Mouse (Mus musculus) forebrain, embryonic 12.5 days (tissue): Measurements from ENCODE around the gene Abcg1. TPM values are rescaled to one million over a fixed set of nuclear protein-coding genes. Genes with fewer than 3 reads are reported as not detected.

Source experiments
- ATAC-seq: fragments of 200-750 bp; cut with Nextera tagmentation; 2 replicates; pipeline ENCODE4 v1.8.0; 2017; ENCODE audit warnings: moderate TSS enrichment; ENCODE audit not compliant: low FRiP score
- H3K27ac ChIP-seq: fragments of 300-500 bp; sonication (generic); 2 replicates; pipeline ENCODE4 v1.5.1; 2016; ENCODE audit warnings: mild to moderate bottlenecking
- H3K27me3 ChIP-seq: fragments of 300-500 bp; sonication (generic); 2 replicates; pipeline ENCODE4 v1.6.1; 2016; ENCODE audit warnings: mild to moderate bottlenecking
- H3K36me3 ChIP-seq: fragments of 300-500 bp; sonication (generic); replicated peaks from 2 replicates; pipeline ENCODE4 v1.6.1; 2016; ENCODE audit warnings: mild to moderate bottlenecking
- H3K4me1 ChIP-seq: fragments of 300-500 bp; sonication (generic); 2 replicates; pipeline ENCODE4 v1.6.1; 2016
- H3K4me2 ChIP-seq: fragments of 300-500 bp; sonication (generic); 2 replicates; pipeline ENCODE4 v1.6.1; 2016; ENCODE audit warnings: mild to moderate bottlenecking, moderate library complexity
- H3K4me3 ChIP-seq: fragments of 300-500 bp; sonication (generic); replicated peaks from 2 replicates; pipeline ENCODE4 v1.5.1; 2016; ENCODE audit warnings: mild to moderate bottlenecking
- H3K9ac ChIP-seq: fragments of 300-500 bp; sonication (generic); 2 replicates; pipeline ENCODE4 v1.6.1; 2016; ENCODE audit warnings: mild to moderate bottlenecking
- H3K9me3 ChIP-seq: fragments of 300-500 bp; sonication (generic); 2 replicates; pipeline ENCODE4 v1.6.1; 2016
- WGBS: fragments of 180-500 bp; shearing (Covaris S2); methylation state at CpG from one replicate; pipeline ENCODE4 v1.1.7; 2016; 5-methylcytosine and 5-hydroxymethylcytosine counted together
- polyA plus RNA-seq: library from polyadenylated mRNA; unstranded; fragments of >200 nt; fragmentation: Nextera tagmentation; extraction: Ambion mirVana; gene quantifications from 2 replicates; pipeline ENCODE4 v1.2.1, GENCODE M21; 2016

Abcg1 gene
- polyA plus RNA-seq, 1 experiment from 2014 or later = 16.2 TPM

GRCm38 (mm10) chr17:31121975-31122374 is 64.5 kb downstream of the Abcg1 start:
- no peak overlapping the region for H3K4me2 ChIP-seq
- H3K9ac ChIP-seq = no peak overlapping the region
- no peaks in the 10 kb centered on the region for H3K9me3 ChIP-seq
- H3K4me1 ChIP-seq = peaks cover 16% of the 10 kb centered on the region
- no peak overlapping the region for H3K27ac ChIP-seq
- no peak for ATAC-seq
- WGBS = 11% methylated on average over 8 of the region's 8 CpGs
- H3K4me3 ChIP-seq = no peak overlapping the region
- no peaks in the 10 kb centered on the region for H3K36me3 ChIP-seq
- no peaks in the 10 kb centered on the region for H3K27me3 ChIP-seq

- Histone ChIP-seq H3K9ac (no peak overlapping the region), H3K27ac (no peak overlapping the region), H3K4me2 (no peak overlapping the region), H3K9me3 (no peaks in the 10 kb centered on the region), H3K27me3 (no peaks in the 10 kb centered on the region), H3K4me3 (no peak overlapping the region), H3K4me1 (peaks cover 14% of the 10 kb centered on the region), H3K36me3 (no peaks in the 10 kb centered on the region)
- ATAC-seq = peak; percentile 46; the same call in 1 of the 2 replicates
- 50% methylated on average over 9 of the region's 9 CpGs for WGBS
Measured at GRCm38 (mm10) chr17:31125548-31126266, 68.2 kb downstream of the Abcg1 start.

DNA sequence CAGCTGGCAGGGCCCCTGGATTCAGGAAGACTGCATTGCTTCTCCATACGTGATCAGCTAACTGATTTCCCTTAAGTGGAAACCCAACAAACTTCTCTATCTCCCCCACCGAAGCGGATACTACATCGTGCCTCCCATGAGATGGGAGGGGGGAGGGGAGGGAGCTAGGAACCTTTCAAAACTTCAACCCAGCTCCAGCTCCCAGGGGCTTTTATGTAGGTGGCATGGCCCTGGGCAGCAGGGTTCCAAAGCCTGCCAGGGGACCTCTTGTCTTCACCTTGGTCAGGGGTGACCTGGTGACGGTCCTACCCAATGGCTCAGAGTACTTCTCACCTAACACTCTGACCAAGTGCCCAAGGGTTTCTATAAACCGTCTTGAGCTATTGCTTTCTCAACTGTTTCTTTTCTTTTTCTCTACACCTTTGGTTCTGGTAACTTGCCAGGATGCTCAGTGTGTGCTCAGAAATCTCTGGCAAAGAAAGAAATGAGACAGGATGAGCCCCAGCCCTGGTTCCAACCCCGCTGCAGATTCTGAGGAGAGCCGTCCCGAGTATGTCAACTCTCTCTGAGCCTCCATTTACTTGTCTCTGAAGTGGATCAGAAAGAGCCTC is 71.3 kb downstream of the Abcg1 start:
- WGBS = 87% methylated on average over 9 of the region's 9 CpGs
- no peaks in the 10 kb centered on the region for H3K27me3 ChIP-seq
- no peak overlapping the region for H3K4me3 ChIP-seq
- no peak for ATAC-seq
- peaks cover 14% of the 10 kb centered on the region for H3K4me1 ChIP-seq
- no peak overlapping the region for H3K9ac ChIP-seq
- no peak overlapping the region for H3K27ac ChIP-seq
- H3K36me3 ChIP-seq = no peaks in the 10 kb centered on the region
- H3K9me3 ChIP-seq = no peaks in the 10 kb centered on the region
- no peak overlapping the region for H3K4me2 ChIP-seq

GRCm38 (mm10) chr17:31129452-31129851 is 72.0 kb downstream of the Abcg1 start, which contains the start of gene Tff3:
Gene Tff3 (minus strand): TSS chr17:31129646.
- no peak within 1 kb of the TSS for H3K9ac ChIP-seq
- H3K36me3 ChIP-seq = no peaks in the 10 kb centered on the region
- H3K4me2 ChIP-seq = no peak within 1 kb of the TSS
- no peak within 1 kb of the TSS for H3K4me3 ChIP-seq
- 53% methylated on average over 2 of the region's 2 CpGs for WGBS
- ATAC-seq = no peak
- peaks cover 14% of the 10 kb centered on the region for H3K4me1 ChIP-seq
- no peak within 1 kb of the TSS for H3K27ac ChIP-seq
- H3K9me3 ChIP-seq = no peaks in the 10 kb centered on the region
- no peaks in the 10 kb centered on the region for H3K27me3 ChIP-seq

DNA sequence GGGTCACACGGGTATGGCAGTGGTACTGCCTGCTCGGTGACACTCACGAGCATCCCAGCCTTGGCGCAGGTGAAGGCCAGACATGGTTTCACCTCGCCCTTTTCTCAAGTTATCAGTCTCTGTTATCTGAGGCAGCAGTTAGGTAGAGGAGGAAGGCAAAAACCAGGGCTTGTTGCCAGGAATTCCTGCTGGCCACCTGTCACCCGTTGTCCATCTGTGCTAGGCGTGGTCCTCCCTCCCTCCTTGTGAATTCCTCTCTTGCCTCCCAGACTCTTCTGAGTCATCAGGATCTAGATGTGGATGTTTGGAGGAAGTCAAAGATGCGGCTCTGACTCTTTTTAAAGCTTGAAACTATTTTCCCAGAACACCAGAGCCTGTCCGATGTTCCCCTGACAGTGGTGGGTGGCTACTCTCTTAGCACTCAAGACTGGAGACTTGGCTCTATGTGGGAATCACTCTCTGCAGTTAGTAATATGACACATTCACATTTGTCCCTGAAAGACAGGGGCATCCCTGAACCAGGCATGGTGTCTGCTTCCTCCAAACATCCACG is 73.9 kb downstream of the Abcg1 start:
- H3K4me2 ChIP-seq = no peak overlapping the region
- 90% methylated on average over 10 of the region's 10 CpGs for WGBS
- H3K9me3 ChIP-seq = no peaks in the 10 kb centered on the region
- no peaks in the 10 kb centered on the region for H3K27me3 ChIP-seq
- no peaks in the 10 kb centered on the region for H3K36me3 ChIP-seq
- peaks cover 5% of the 10 kb centered on the region for H3K4me1 ChIP-seq
- no peak overlapping the region for H3K4me3 ChIP-seq
- ATAC-seq = no peak
- no peak overlapping the region for H3K9ac ChIP-seq
- no peak overlapping the region for H3K27ac ChIP-seq

DNA sequence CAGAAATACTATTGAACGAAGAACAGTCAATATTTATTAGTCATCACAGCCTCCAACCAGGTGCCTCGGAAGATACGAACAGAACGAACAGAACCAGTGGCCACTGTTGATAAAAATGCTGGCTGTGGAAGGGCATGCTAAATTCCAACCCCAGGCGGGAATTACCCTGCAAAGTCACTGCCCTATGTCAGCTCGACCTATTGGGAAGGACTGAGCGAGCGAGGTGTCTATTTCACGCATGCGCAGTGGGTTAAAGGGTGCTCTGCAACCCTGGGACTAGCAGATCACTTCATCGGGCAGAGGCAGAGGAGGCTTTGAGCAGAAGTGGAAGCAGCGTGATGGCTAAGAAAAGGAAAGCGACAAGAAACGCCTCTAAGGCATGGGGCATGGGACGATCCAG is 76.3 kb downstream of the Abcg1 start:
- no peak for ATAC-seq
- WGBS = 86% methylated on average over 15 of the region's 15 CpGs
- H3K27me3 ChIP-seq = no peaks in the 10 kb centered on the region

DNA sequence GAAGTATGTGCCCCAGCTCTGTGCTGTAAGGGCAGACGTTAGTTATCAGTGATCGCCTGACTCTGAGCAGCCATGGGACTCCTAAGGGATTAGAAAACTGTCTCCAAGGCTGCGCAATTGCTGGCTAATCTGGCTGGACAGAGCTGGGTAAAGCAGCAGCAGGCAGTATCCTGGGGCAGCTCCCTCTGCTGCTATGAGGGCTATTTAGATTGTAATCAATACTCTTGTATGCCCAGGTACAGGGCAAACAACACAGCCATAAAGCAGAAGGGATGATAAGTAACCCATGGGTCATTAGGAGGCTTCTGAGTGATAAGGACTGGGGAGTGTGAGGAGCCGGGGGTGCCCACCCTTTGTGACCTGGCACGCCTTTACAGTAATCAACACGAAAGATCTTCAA is 77.4 kb downstream of the Abcg1 start:
- no peak overlapping the region for H3K4me2 ChIP-seq
- no peaks in the 10 kb centered on the region for H3K36me3 ChIP-seq
- no peak overlapping the region for H3K27ac ChIP-seq
- H3K9me3 ChIP-seq = no peaks in the 10 kb centered on the region
- H3K4me1 ChIP-seq = no peaks in the 10 kb centered on the region; the same call in 1 of the 2 replicates
- WGBS = 80% methylated on average over 6 of the region's 6 CpGs
- ATAC-seq = no peak
- no peak overlapping the region for H3K9ac ChIP-seq
- H3K27me3 ChIP-seq = no peaks in the 10 kb centered on the region
- no peak overlapping the region for H3K4me3 ChIP-seq

More for the DNA sequence above, 76.3 kb downstream of the Abcg1 start:
- H3K4me3 ChIP-seq = no peak overlapping the region
- H3K4me2 ChIP-seq = no peak overlapping the region
- H3K4me1 ChIP-seq = peaks cover 5% of the 10 kb centered on the region
- H3K9me3 ChIP-seq = no peaks in the 10 kb centered on the region
- no peak overlapping the region for H3K9ac ChIP-seq
- no peaks in the 10 kb centered on the region for H3K36me3 ChIP-seq
- no peak overlapping the region for H3K27ac ChIP-seq

GRCm38 (mm10) chr17:31136291-31136690 is 78.8 kb downstream of the Abcg1 start:
- no peak overlapping the region for H3K4me3 ChIP-seq
- ATAC-seq = no peak

GRCm38 (mm10) chr17:31136821-31137220 is 79.3 kb downstream of the Abcg1 start:
- Histone ChIP-seq H3K4me2 (no peak overlapping the region), H3K4me3 (no peak overlapping the region), H3K4me1 (no peaks in the 10 kb centered on the region; the same call in 1 of the 2 replicates), H3K9ac (no peak overlapping the region), H3K27ac (no peak overlapping the region), H3K27me3 (no peaks in the 10 kb centered on the region), H3K36me3 (no peaks in the 10 kb centered on the region), H3K9me3 (no peaks in the 10 kb centered on the region)
- ATAC-seq = no peak
- WGBS = 81% methylated on average over 1 of the region's 1 CpGs

More at GRCm38 (mm10) chr17:31136291-31136690, 78.8 kb downstream of the Abcg1 start:
- H3K36me3 ChIP-seq = no peaks in the 10 kb centered on the region
- no peak overlapping the region for H3K4me2 ChIP-seq
- H3K4me1 ChIP-seq = no peaks in the 10 kb centered on the region; the same call in 1 of the 2 replicates
- H3K9ac ChIP-seq = no peak overlapping the region
- 68% methylated on average over 3 of the region's 3 CpGs for WGBS
- H3K27me3 ChIP-seq = no peaks in the 10 kb centered on the region
- no peak overlapping the region for H3K27ac ChIP-seq
- H3K9me3 ChIP-seq = no peaks in the 10 kb centered on the region

- H3K4me1 ChIP-seq = no peaks in the 10 kb centered on the region; the same call in 1 of the 2 replicates
- H3K9ac ChIP-seq = no peak overlapping the region
- no peak overlapping the region for H3K4me3 ChIP-seq
- no peak for ATAC-seq
- 21% methylated on average over 5 of the region's 5 CpGs for WGBS
- H3K27ac ChIP-seq = no peak overlapping the region
- H3K36me3 ChIP-seq = no peaks in the 10 kb centered on the region
- no peak overlapping the region for H3K4me2 ChIP-seq
- no peaks in the 10 kb centered on the region for H3K27me3 ChIP-seq
- H3K9me3 ChIP-seq = no peaks in the 10 kb centered on the region
Measured at GRCm38 (mm10) chr17:31138398-31138797, 80.9 kb downstream of the Abcg1 start.

DNA sequence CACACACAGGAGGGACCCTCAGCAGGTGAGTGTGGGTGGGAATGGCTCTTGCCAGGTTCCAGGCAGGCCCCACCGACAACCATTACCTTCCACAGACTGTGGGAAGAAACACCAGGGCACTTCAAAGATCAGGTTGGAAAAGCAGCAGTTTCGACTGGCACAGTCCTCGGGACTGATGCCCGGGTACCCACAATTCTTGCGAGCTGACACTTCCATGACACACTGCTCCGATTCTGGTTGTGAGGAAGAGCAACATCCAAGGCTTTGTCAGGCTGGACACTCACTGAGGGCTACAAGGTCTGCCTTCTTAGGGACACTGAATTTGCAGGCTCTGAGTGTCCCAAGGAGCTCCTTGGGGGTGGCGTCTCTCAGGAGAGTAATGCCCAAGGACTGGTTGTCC is 84.6 kb downstream of the Abcg1 start:
- Histone ChIP-seq H3K4me3 (no peak overlapping the region), H3K4me2 (no peak overlapping the region), H3K9me3 (no peaks in the 10 kb centered on the region), H3K9ac (no peak overlapping the region), H3K36me3 (no peaks in the 10 kb centered on the region), H3K4me1 (no peaks in the 10 kb centered on the region; the same call in 1 of the 2 replicates), H3K27me3 (no peaks in the 10 kb centered on the region), H3K27ac (no peak overlapping the region)
- ATAC-seq = no peak
- 95% methylated on average over 7 of the region's 7 CpGs for WGBS

DNA sequence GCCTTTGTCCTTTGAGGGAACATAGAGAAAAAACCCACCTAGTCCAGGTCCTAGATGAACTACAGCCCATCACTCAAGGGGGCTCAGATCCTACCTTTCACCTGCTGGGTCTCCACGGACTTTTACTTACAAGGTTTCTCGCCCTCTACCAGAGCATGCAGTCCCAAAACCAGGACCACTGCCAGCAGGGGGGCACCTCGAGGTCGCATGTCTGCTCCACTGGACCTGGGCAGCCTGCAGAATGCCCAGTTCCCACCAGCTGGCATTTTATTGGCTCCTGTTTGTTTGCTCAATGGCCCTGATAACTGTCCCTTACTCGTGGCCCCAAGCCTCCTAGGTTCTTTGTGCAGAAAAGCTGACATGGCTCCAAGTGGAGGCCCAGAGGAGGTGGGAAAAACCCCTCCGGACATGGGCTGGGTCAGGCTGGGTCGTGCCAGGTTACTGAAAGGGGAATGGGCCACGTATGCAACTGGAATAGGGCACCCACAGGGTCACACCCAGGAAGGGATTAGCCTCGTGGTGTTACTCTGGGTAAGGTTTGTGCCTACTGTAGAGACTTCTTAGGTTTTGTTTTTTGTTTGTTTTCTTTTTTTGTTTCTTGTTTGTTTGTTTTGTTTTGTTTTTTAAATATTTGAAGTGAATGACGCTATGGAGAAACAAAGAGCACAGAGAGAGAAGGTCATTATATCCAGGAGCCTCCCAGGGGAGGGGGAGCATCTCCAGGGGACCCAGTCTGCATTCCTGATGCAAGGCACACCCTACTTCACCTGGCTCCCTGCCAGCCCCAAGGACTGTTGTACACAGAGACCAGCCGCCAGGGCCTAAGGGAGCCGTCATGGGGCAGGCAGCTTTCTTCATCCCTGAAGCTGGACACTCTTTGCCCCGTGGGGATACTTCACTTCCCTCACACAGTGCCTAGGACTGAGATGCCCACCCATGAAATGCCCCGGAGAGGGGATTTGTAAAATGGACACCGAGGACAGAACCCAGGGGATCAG is 86.9 kb downstream of the Abcg1 start, which contains the start of gene Tff2:
Tff2 (minus strand) TSS at position 243 of the 998 bp plus-strand sequence.
- H3K27me3 ChIP-seq = no peaks in the 10 kb centered on the region
- H3K27ac ChIP-seq = no peak within 1 kb of the TSS
- H3K9me3 ChIP-seq = no peaks in the 10 kb centered on the region
- no peak within 1 kb of the TSS for H3K4me3 ChIP-seq
- H3K36me3 ChIP-seq = no peaks in the 10 kb centered on the region
- no peak within 1 kb of the TSS for H3K9ac ChIP-seq
- WGBS = 68% methylated on average over 15 of the region's 15 CpGs
- H3K4me2 ChIP-seq = no peak within 1 kb of the TSS
- no peak for ATAC-seq
- no peaks in the 10 kb centered on the region; the same call in 1 of the 2 replicates for H3K4me1 ChIP-seq
